Mouse (Mus musculus): ENCODE measurements around the gene Il1rapl1.

DNA sequence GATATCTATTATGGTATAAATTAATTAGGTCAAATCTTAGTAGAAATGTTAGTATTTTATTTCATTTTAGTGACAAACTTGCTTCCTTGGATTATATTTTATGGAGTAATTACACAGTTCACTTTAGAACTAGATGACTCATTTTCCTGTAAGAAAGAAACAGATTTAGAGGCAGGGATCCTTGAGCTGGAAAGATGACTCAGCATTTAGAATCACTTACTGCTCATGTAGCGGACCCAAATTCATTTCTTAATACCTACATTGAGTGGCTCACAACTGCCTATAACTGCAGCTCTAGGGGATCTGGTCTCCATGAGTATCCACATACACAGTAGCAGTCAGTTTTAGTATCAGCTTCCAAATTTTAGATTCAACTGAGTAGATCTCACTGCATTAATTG is 71.9 kb downstream of the Il1rapl1 start:
- TF ChIP-seq CTCF (IDR thresholded peaks at IDR 0.05; ENCODE audit: control insufficient read depth, insufficient read depth, insufficient replicate concordance, low read depth, low read length) (no peak), POLR2A (IDR thresholded peaks at IDR 0.05; ENCODE audit: control insufficient read depth, low read depth, low read length) (no peak)

Data from testis, adult 2 months (tissue).